Mouse (Mus musculus) granulocyte monocyte progenitor cell, adult 5-6 weeks (primary cell): ENCODE results near the gene Cib1. TPM values are rescaled to one million over a fixed set of nuclear protein-coding genes. Genes with fewer than 3 reads are reported as not detected.

Source experiments
- ATAC-seq: replicated peaks from 2 replicates; pipeline ENCODE4 v1.8.0; 2016; ENCODE audit warnings: mild to moderate bottlenecking, moderate TSS enrichment, inconsistent platforms; ENCODE audit not compliant: poor library complexity, severe bottlenecking
- total RNA-seq, 2 experiments: library from RNA; stranded (forward) in 1 of 2; stranded (reverse) in 1 of 2; fragments of 200-712, 200-1000 nt in 1 of 2; fragments of >200 nt in 1 of 2; fragmentation: Nextera tagmentation in 1 of 2; gene quantifications; 2 replicates each; pipeline ENCODE4 v1.2.3; 2014 to 2017

Gene Cib1
- total RNA-seq, 2 experiments from 2014 or later, result 67.5 to 77.8 TPM

- ATAC-seq, result no peak
Observed at GRCm38 (mm10) chr7:80238542-80238941, 5.9 kb upstream of the Cib1 start.

DNA sequence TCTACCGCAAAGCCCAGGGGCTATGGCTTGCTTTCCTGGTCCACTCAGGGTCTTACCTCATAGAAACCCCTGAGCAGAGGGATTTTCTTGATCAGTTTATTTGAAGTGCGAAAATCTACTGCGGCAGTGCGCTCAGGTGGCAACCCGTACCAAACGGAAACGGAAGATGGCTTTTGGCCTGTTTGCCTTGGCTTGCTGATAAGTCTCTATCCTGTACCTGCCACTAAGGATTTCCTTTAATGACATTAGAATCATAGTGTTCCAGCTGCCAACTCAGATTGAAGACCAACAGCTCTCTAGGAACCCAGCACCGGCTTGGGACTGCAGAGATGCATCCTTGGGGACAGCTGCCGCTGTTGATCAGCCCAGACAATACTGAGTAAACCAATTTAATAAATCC, 1.2 kb upstream of the Cib1 start:
- ATAC-seq, result no peak

DNA sequence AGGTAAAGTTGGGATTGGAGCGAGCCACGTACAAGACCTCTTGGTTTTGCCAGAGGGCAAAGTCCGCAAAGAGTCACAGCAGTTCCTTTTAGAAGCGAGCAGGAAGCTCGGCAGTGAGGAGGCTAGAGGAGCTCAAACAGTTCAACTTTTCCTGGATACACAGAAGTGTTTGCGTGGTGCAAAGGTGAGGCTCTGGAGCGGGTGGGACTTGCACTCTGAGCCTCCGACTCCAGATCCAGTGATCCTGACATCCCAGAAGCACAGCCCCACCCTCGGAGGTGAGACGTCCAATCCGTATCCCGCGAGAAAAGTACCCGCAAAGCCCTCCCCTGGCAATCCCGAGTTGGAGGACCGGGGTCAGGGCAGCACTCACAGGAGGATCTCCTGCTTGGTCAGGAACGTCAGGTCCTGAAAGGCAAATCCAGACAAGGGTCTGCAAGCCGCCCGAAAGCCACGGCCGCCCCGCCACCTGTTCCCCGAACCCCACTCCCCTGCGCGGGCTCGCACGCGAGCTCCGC, 583 bp downstream of the Cib1 start:
- peak; percentile 1; the same call in 1 of the 2 replicates for ATAC-seq

DNA sequence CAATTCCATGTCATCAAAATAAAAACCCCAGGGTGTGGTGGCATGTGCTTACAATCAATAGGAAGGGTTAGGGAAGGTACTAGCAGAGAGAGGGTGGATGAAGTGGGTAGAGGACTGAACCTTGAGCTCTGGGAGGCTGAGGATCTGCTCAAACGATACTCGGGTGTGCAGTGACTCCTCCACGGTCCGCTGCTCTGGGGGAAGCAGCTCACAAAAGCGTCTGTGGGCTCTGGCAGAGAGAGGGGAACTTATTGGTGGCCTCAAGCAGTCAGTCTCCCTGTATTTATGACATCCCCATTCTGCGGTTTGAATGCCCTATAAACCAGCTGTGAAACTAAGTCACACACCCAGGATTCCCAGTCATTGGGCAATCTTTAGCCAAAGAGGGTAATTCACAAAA, 2.4 kb downstream of the Cib1 start:
- ATAC-seq, result peak; percentile 41

DNA sequence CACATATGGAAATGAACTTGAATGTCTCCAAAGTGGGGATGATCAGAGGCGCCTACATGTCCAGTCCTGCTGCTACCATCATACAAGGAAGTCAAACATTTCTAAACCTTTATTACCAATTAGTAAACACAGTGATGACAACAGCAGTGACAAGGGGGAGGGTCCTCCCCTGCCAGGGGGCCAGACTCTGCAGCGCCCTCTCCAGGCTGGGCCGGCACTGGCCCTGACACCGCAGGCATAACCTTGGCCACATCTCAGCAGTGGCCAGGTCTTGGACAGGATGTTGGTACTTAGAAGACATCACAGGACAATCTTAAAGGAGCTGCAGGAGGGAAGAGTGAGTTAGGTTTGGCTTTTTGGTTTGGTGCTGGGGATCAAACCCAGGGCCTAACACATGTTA, 5.5 kb downstream of the Cib1 start:
- ATAC-seq, result no peak

DNA sequence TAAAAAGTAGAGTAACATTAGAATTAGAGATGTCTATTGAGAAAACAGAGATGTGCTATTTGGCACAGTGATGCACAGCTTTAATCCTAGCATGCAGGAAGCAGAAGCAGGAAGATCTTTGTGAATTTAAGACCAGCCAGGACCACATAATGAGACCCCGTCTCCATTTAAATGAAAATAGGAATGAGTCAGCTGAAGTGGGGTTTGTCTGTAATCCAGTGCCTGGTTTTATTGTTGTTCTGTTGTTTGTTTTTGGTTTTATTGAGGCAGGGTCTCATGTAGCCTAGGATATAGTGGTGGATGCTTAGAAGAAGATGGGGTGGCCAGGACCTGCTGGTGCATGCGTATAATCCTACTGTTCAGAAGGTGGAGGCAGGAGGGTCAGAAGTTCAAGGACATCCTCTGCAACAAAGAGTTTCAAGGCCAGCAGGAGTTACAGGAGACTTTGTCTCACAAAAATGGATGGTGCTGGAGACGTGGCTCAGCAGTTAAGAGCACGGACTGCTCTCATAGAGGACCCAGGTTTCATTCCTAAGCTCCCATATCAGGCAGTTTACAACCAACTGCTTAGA, 11.3 kb downstream of the Cib1 start:
- no peak for ATAC-seq

GRCm38 (mm10) chr7:80220237-80220797, 12.3 kb downstream of the Cib1 start:
- no peak for ATAC-seq

DNA sequence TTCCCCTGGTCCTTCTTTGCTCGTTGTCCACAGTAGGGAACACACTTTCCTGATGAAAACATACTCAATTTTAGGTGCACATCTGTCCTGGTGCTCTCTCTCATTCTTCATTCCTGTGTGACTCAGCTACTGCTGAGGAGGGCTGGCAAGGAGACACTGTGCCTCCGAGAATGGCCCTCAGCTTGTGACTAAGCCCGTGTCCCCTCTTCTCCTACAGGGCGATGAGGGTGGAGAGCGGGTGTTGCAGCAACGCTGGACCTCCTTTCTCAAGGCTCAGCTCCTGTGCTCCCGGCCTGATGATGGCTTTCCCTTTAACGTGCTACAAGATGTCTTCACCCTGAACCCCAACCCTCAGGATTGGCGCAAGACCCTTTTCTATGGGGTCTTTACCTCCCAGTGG, 13.9 kb downstream of the Cib1 start:
- ATAC-seq, result no peak

DNA sequence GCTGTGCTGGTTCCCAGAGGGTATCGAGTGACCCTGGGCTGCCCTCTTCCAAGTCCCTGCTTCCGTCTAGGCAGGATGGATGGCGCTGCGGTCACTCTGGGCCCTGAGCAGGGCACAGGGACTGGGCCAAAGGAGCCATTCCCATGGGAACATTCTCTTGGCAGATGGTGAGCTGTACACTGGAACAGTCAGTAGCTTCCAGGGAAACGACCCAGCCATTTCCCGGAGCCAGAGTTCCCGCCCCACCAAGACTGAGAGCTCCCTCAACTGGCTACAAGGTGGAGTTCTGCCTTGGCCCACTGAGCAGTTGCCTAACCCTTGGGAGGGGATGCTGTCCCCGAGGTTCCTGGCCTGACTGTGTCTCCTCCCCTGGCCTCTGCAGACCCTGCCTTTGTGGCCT, 16.0 kb downstream of the Cib1 start:
- no peak for ATAC-seq

DNA sequence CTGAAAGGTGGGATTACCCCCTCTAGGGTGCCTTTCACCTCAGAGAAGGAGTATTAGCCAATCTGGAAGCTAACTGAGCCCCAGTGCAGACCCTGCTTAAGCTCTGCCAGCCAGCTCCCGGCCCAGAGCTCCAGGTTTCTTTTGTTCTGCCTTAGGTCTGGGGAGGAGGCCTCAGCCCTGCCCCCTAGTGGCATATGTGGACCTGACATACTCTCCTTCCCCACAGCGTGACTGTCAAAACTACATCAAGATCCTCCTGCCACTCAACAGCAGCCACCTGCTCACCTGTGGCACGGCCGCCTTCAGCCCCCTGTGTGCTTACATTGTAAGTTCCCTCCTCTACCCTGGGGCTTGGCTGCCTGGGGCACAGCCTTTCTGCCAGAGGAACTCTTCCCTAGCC, 17.2 kb downstream of the Cib1 start:
- peak; percentile 87 for ATAC-seq

- no peak for ATAC-seq
Observed at GRCm38 (mm10) chr7:80214459-80214858, 18.2 kb downstream of the Cib1 start.

GRCm38 (mm10) chr7:80213604-80214003, 19.0 kb downstream of the Cib1 start:
- ATAC-seq, result no peak

DNA sequence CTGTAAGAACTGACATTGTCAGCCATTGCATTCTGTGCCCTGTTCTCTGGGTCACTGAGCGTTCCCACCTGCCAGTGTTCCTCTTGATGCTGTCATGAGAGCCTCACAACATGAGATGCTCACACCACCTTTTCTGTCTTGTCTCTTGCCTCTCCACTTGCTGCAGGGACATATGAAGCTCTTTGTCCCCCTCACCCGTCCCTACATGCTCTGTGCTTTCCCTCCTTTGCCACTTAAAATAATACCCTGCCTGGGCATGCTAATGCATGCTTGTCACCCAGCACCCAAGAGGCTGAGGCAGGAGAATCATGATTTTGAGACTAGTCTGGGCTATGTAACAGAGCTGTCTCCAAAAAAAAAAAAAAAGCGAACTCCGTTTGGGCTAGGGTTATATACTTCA, 21.6 kb downstream of the Cib1 start:
- ATAC-seq, result no peak

DNA sequence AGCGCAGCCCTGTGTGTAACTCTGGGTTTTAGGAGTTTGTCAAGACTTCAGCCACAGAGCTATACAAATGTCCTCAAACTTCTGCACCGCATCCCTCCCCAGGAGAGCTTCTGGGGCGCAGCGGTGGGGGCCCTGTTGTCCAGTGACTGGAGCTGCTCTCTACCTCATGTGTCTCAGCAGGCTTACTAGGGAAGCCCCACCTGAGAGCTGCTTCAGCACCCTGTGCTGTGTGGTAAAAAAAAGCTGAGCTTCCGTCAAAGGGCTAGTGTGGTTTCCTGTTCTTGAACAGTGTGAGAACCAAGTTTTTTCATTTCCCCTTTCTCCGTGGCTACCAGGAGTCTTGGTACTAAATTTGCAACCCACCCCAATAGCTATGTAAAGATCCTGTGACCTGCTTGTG, 22.9 kb downstream of the Cib1 start:
- ATAC-seq, result peak; percentile 86

GRCm38 (mm10) chr7:80208738-80209430, 23.7 kb downstream of the Cib1 start:
- peak; percentile 18 for ATAC-seq

DNA sequence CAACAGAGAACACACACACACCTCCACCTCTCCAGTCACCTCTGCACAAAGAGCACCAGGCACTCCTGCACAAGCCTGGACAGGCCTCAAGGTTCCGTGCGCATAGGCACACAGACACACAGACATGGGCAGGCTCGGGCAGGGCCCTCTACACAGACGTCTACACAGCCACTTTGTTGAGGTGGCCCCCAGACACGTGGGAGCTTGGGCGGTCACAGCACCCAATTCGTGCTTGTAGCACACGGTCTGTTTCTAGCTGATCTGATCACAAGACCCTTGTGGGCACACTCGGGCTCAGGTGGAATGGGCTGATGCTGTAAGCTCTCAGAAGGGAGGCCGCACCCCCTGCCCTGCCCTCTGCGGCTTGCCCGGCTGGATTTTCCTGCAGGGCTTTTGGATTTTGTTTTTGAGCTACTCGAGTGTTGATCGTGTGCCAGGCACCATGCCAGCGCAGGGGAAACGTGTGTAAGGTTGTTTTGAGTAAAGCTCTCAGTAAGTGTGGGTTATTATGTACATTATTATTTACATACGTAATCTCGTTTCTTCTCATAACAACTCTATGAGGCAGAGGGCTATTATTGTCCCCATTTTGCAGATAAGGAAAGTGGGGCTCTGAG, 24.5 kb downstream of the Cib1 start:
- ATAC-seq, result no peak

- no peak for ATAC-seq
Observed at GRCm38 (mm10) chr7:80207314-80207731, 25.3 kb downstream of the Cib1 start.

DNA sequence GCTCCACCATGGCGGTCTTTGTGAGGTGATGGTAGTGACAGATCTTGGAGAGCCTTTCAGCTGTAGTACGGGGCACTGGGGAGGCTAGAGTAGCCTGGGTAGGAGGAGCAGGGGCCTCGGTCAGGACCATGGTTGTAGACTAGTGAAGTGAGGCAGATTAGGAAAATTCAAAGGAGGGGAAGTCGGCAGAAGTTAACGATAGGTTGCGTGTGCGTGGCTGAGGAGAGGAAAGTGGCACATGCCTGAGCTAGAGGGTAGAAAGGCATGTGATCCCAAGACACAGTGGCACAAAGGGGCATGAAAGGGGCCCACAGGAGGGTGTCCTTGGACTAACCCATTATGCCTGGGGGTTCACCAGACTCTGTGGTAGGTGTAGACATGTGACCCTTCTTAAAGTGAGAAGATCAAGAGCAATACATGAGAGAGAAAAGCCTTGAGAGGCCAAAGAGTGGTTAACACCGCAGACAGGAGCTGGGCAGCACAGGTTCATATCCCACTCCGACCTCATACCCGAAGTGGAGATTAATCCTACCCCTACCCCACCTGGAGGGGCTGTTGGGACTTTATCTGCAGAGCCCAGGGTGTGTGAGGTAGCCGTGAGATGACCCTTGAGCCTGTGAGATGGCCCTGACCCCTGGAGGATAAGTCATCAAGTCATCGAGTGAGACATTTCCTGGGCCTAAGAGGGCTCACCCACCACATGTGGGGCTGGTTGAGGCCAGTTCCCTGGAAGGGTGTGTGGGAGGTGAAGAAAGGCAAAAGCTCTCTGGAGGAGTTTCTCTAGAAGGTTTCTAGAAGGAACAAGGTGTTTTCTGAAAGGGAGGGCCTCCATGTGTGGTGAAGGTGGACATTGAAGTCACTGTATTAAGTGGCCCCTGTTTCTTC, 26.7 kb downstream of the Cib1 start:
- no peak for ATAC-seq

- ATAC-seq, result no peak
Observed at GRCm38 (mm10) chr7:80204961-80205360, 27.7 kb downstream of the Cib1 start.

- no peak for ATAC-seq
Observed at GRCm38 (mm10) chr7:80204362-80204761, 28.3 kb downstream of the Cib1 start.
